Comparison of ENCODE assay signal across 26 mouse cellular contexts in genomic region chr7:29266931-29267330, GRCm38 (mm10). TPM values are rescaled to one million over a fixed set of nuclear protein-coding genes. Genes with fewer than 3 reads are reported as not detected.
A peak's percentile ranks its signal among the peaks of the same experiment; 100 is the strongest.
DNase-seq lines count a peak whose midpoint lies in the region; ATAC-seq and TF ChIP-seq lines count a peak whose summit lies in the region.
"Had no signal": no experiment of that assay in that cellular context is flagged by ENCODE, and none has a peak within 500 bp of the region (broad histone marks: within the 10 kb centered on the region; RNA-seq: fewer than 3 reads in every experiment).

No protein-coding gene starts in this region.

- no peak overlapping the region for H3K4me3 ChIP-seq in lung, embryonic 15.5 days
- H3K4me3 ChIP-seq in kidney, embryonic 15.5 days (replicated peaks), result no peak overlapping the region
- no peak overlapping the region for H3K4me3 ChIP-seq in small intestine, adult 2 months (ENCODE audit: low read depth, low read length)
- H3K4me3 ChIP-seq: embryonic facial prominence, embryonic 13.5 days; gastrocnemius, adult 2 months; heart, embryonic 12.5 days; hindbrain, embryonic 13.5 days; left cerebral cortex, adult 2 months; midbrain, embryonic 15.5 days; myocyte had no signal

- no peaks in the 10 kb centered on the region for H3K36me3 ChIP-seq in lung, embryonic 15.5 days
- no peaks in the 10 kb centered on the region for H3K36me3 ChIP-seq in kidney, embryonic 15.5 days
- peaks cover 23% of the 10 kb centered on the region for H3K36me3 ChIP-seq in small intestine, adult 2 months (ENCODE audit: control insufficient read depth, insufficient read depth, low read length)
- H3K36me3 ChIP-seq: embryonic facial prominence, embryonic 13.5 days; heart, embryonic 12.5 days; hindbrain, embryonic 13.5 days; midbrain, embryonic 15.5 days had no signal

- ATAC-seq in lung, embryonic 15.5 days (ENCODE audit: borderline replicate concordance, extremely low read depth, low FRiP score, low TSS enrichment), result peak; percentile 39; the same call in 1 of the 2 replicates
- ATAC-seq in kidney, embryonic 15.5 days (replicated peaks; ENCODE audit: low FRiP score), result 0 out of 2 replicates have a peak, but pooled peaks have one; percentile 37
- ATAC-seq: forebrain, postnatal 0 days; intestine, postnatal 0 days; liver, postnatal 0 days; midbrain, embryonic 15.5 days had no signal

- H3K4me2 ChIP-seq in lung, embryonic 15.5 days, result no peak overlapping the region
- H3K4me2 ChIP-seq in kidney, embryonic 15.5 days, result no peak overlapping the region
- H3K4me2 ChIP-seq: embryonic facial prominence, embryonic 13.5 days; heart, embryonic 12.5 days; hindbrain, embryonic 13.5 days; midbrain, embryonic 15.5 days had no signal

- no peak overlapping the region for H3K27ac ChIP-seq in lung, embryonic 15.5 days
- H3K27ac ChIP-seq in kidney, embryonic 15.5 days, result peak overlapping the region; percentile 62; the same call in 1 of the 2 replicates
- H3K27ac ChIP-seq in small intestine, adult 2 months (ENCODE audit: insufficient read depth, low read depth, low read length), result peak overlapping the region; percentile 4; the same call in 1 of the 2 replicates
- H3K27ac ChIP-seq: embryonic facial prominence, embryonic 13.5 days; gastrocnemius, adult 2 months; hindbrain, embryonic 13.5 days; left cerebral cortex, adult 2 months; midbrain, embryonic 15.5 days had no signal

- peaks cover 21% of the 10 kb centered on the region for H3K4me1 ChIP-seq in lung, embryonic 15.5 days
- H3K4me1 ChIP-seq in kidney, embryonic 15.5 days, result peaks cover 60% of the 10 kb centered on the region
- peaks cover 51% of the 10 kb centered on the region for H3K4me1 ChIP-seq in small intestine, adult 2 months (ENCODE audit: control insufficient read depth, insufficient read depth, insufficient read length, low read length)
- H3K4me1 ChIP-seq: hindbrain, embryonic 13.5 days; midbrain, embryonic 15.5 days had no signal

- no peak for TF ChIP-seq CTCF in small intestine, adult 2 months (IDR thresholded peaks at IDR 0.05; ENCODE audit: extremely low read depth, insufficient read length, insufficient replicate concordance, low read depth, low read length)

- TF ChIP-seq POLR2A in small intestine, adult 2 months (IDR thresholded peaks at IDR 0.05; ENCODE audit: low read depth, low read length), result no peak

- WGBS in lung, embryonic 15.5 days, result 49% methylated on average over 4 of the region's 4 CpGs
- WGBS in kidney, embryonic 15.5 days, result 34% methylated on average over 4 of the region's 4 CpGs
- WGBS in small intestine, adult 2 months, result 36% methylated on average over 4 of the region's 4 CpGs

- no peak for DNase-seq in lung, postnatal 4 days
- DNase-seq in fat pad, adult 2 months (ENCODE audit: extremely low read depth, low read depth, low spot score), result peak; percentile 88
- no peak for DNase-seq in retina, embryonic 14.5 days (ENCODE audit: low spot score)
- DNase-seq in cerebellum, postnatal 14 days, result no peak
- no peak for DNase-seq in urinary bladder, postnatal 25 days (ENCODE audit: low spot score)
- DNase-seq: adrenal gland, adult 8-10 months; B cell, adult 2 months; cerebellum, adult 8-10 months; forebrain, postnatal 0 days; gastrocnemius, adult 2 months; heart, postnatal 14 days; layer of hippocampus, adult 9-11 months; left cerebral cortex, postnatal 4 days; liver, postnatal 0 days; right cerebral cortex, postnatal 14 days; thymus, postnatal 25 days had no signal

- H3K27me3 ChIP-seq in lung, embryonic 15.5 days, result no peaks in the 10 kb centered on the region
- no peaks in the 10 kb centered on the region for H3K27me3 ChIP-seq in kidney, embryonic 15.5 days
- H3K27me3 ChIP-seq in small intestine, adult 2 months (ENCODE audit: control insufficient read depth, insufficient read depth, low read length), result no peaks in the 10 kb centered on the region
- H3K27me3 ChIP-seq: embryonic facial prominence, embryonic 13.5 days; heart, embryonic 12.5 days; hindbrain, embryonic 13.5 days; midbrain, embryonic 15.5 days had no signal

- H3K9me3 ChIP-seq in lung, embryonic 15.5 days, result no peaks in the 10 kb centered on the region
- no peaks in the 10 kb centered on the region for H3K9me3 ChIP-seq in kidney, embryonic 15.5 days (replicated peaks)
- H3K9me3 ChIP-seq: embryonic facial prominence, embryonic 13.5 days; heart, embryonic 12.5 days; hindbrain, embryonic 13.5 days; midbrain, embryonic 15.5 days had no signal

- H3K9ac ChIP-seq in lung, embryonic 15.5 days, result no peak overlapping the region
- H3K9ac ChIP-seq in kidney, embryonic 15.5 days, result no peak overlapping the region
- H3K9ac ChIP-seq: embryonic facial prominence, embryonic 13.5 days; forebrain, postnatal 0 days; heart, embryonic 12.5 days; hindbrain, embryonic 13.5 days; liver, postnatal 0 days; midbrain, embryonic 15.5 days had no signal

RNA-seq across cellular contexts. Expression of gene Spint2, which starts 14.8 kb away (rescaled TPM):
- polyA plus RNA-seq in lung, embryonic 15.5 days (2015; fragmentation: Nextera tagmentation; extraction: Ambion mirVana), result 325 and 332 TPM in 2 replicates
- 236 and 245 TPM in 2 replicates for polyA plus RNA-seq in kidney, embryonic 15.5 days (2015; fragmentation: Nextera tagmentation; extraction: Ambion mirVana)
- 663 and 1,754 TPM in 2 replicates for polyA plus RNA-seq in small intestine, adult 2 months (2012; rRNA removed)

RNA-seq across cellular contexts. Expression of gene 2200002D01Rik, which starts 18.7 kb away (rescaled TPM):
- polyA plus RNA-seq in lung, embryonic 15.5 days (2015; fragmentation: Nextera tagmentation; extraction: Ambion mirVana), result 13.1 and 14.4 TPM in 2 replicates
- polyA plus RNA-seq in kidney, embryonic 15.5 days (2015; fragmentation: Nextera tagmentation; extraction: Ambion mirVana), result 7.6 and 11.2 TPM in 2 replicates
- polyA plus RNA-seq in small intestine, adult 2 months (2012; rRNA removed), result 287 and 852 TPM in 2 replicates

RNA-seq across cellular contexts. Expression of gene Ppp1r14a, which starts 22.2 kb away (rescaled TPM):
- 148 and 159 TPM in 2 replicates for polyA plus RNA-seq in lung, embryonic 15.5 days (2015; fragmentation: Nextera tagmentation; extraction: Ambion mirVana)
- polyA plus RNA-seq in kidney, embryonic 15.5 days (2015; fragmentation: Nextera tagmentation; extraction: Ambion mirVana), result 21.0 and 23.7 TPM in 2 replicates
- 34.1 and 57.4 TPM in 2 replicates for polyA plus RNA-seq in small intestine, adult 2 months (2012; rRNA removed)

RNA-seq across cellular contexts. Expression of gene Yif1b, which starts 28.8 kb away (rescaled TPM):
- polyA plus RNA-seq in lung, embryonic 15.5 days (2015; fragmentation: Nextera tagmentation; extraction: Ambion mirVana), result 133 and 134 TPM in 2 replicates
- polyA plus RNA-seq in kidney, embryonic 15.5 days (2015; fragmentation: Nextera tagmentation; extraction: Ambion mirVana), result 122 and 123 TPM in 2 replicates
- polyA plus RNA-seq in small intestine, adult 2 months (2012; rRNA removed), result 41.8 and 49.8 TPM in 2 replicates

RNA-seq across cellular contexts. Expression of gene Kcnk6, which starts 34.6 kb away (rescaled TPM):
- polyA plus RNA-seq in lung, embryonic 15.5 days (2015; fragmentation: Nextera tagmentation; extraction: Ambion mirVana), result 1.7 and 2.0 TPM in 2 replicates
- 1.6 and 1.7 TPM in 2 replicates for polyA plus RNA-seq in kidney, embryonic 15.5 days (2015; fragmentation: Nextera tagmentation; extraction: Ambion mirVana)
- polyA plus RNA-seq in small intestine, adult 2 months (2012; rRNA removed), result 23.4 and 42.4 TPM in 2 replicates

Comparison
In these comparisons a context has a peak if more than half of its experiments do, and no peak if none do; other contexts are left out.
1. RNA of gene 2200002D01Rik, which starts 18.7 kb away (polyA plus RNA-seq): 287 to 852 TPM in small intestine, adult 2 months; 13.1 to 14.4 TPM in lung, embryonic 15.5 days and 7.6 to 11.2 TPM in kidney, embryonic 15.5 days; every median in the first group is over 10 times any median in the second.